Mouse (Mus musculus) midbrain, embryonic 15.5 days (tissue): Measurements from ENCODE around the gene Kiss1r. TPM values are rescaled to one million over a fixed set of nuclear protein-coding genes. Genes with fewer than 3 reads are reported as not detected.

Experiments
- ATAC-seq: fragments of 200-750 bp; cut with Nextera tagmentation; replicated peaks from 2 replicates; pipeline ENCODE4 v1.8.0; 2017; ENCODE audit warnings: moderate TSS enrichment
- H3K27ac ChIP-seq: fragments of 300-500 bp; sonication (generic); 2 replicates; pipeline ENCODE4 v1.5.1; 2015; ENCODE audit warnings: mild to moderate bottlenecking, inconsistent platforms
- H3K27me3 ChIP-seq: fragments of 300-500 bp; sonication (generic); replicated peaks from 2 replicates; pipeline ENCODE4 v1.6.1; 2015; ENCODE audit warnings: inconsistent platforms
- H3K36me3 ChIP-seq: fragments of 300-500 bp; sonication (generic); replicated peaks from 2 replicates; pipeline ENCODE4 v1.6.1; 2015; ENCODE audit warnings: inconsistent platforms
- H3K4me1 ChIP-seq: fragments of 300-500 bp; sonication (generic); 2 replicates; pipeline ENCODE4 v1.6.1; 2015; ENCODE audit warnings: inconsistent platforms
- H3K4me2 ChIP-seq: fragments of 300-500 bp; sonication (generic); 2 replicates; pipeline ENCODE4 v1.6.1; 2015; ENCODE audit warnings: inconsistent platforms, mild to moderate bottlenecking, moderate library complexity
- H3K4me3 ChIP-seq: fragments of 300-500 bp; sonication (generic); 2 replicates; pipeline ENCODE4 v1.5.1; 2015; ENCODE audit warnings: mild to moderate bottlenecking, inconsistent platforms
- H3K9ac ChIP-seq: fragments of 300-500 bp; sonication (generic); 2 replicates; pipeline ENCODE4 v1.6.1; 2015; ENCODE audit warnings: mild to moderate bottlenecking, inconsistent platforms
- H3K9me3 ChIP-seq: fragments of 300-500 bp; sonication (generic); 2 replicates; pipeline ENCODE4 v1.6.1; 2016; ENCODE audit warnings: inconsistent platforms
- WGBS: fragments of 180-500 bp; shearing (Covaris S2); methylation state at CpG from one replicate; pipeline ENCODE4 v1.1.7; 2015; ENCODE audit warnings: mixed read lengths; 5-methylcytosine and 5-hydroxymethylcytosine counted together
- polyA plus RNA-seq: library from polyadenylated mRNA; unstranded; fragments of >200 nt; fragmentation: Nextera tagmentation; extraction: Ambion mirVana; gene quantifications from 2 replicates; pipeline ENCODE4 v1.2.1, GENCODE M21; 2015

Gene Kiss1r
- polyA plus RNA-seq, 1 experiment from 2014 or later, result 3.1 TPM

DNA sequence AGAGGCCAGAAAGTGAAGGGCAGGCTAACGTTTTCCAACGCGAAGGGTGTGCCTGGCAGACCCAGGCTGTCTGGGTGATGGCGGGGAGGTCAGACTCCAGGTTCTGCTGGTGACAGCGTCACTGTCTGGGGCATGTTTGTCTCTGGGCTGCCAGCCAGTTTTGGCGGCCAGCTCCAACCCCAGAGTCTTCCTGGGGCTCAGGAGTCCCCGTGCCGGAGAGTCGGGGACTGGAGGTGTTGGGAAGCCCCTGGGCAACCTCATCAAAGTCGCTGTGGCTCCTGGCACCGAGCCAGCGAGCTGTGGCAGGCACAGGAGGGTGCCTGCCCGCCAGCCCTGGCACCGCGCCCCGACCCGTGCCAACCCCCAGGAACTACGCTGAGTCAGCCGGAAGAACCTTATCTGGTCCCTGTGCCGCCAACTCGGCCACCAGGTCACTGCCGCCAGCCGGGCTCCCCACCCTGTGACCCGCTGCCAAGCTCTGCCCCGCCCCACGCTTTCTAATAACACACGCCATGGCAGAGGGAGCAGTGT, 20.2 kb downstream of the Kiss1r start:
- Histone ChIP-seq H3K4me2 (no peak overlapping the region), H3K9ac (no peak overlapping the region), H3K9me3 (no peaks in the 10 kb centered on the region), H3K27ac (0 out of 2 replicates have a peak overlapping the region, but pooled peaks have one; percentile 12), H3K27me3 (no peaks in the 10 kb centered on the region), H3K36me3 (no peaks in the 10 kb centered on the region; the same call in 1 of the 2 replicates), H3K4me1 (peaks cover 34% of the 10 kb centered on the region), H3K4me3 (no peak overlapping the region)
- WGBS, result 60% methylated on average over 27 of the region's 27 CpGs
- ATAC-seq, result no peak

DNA sequence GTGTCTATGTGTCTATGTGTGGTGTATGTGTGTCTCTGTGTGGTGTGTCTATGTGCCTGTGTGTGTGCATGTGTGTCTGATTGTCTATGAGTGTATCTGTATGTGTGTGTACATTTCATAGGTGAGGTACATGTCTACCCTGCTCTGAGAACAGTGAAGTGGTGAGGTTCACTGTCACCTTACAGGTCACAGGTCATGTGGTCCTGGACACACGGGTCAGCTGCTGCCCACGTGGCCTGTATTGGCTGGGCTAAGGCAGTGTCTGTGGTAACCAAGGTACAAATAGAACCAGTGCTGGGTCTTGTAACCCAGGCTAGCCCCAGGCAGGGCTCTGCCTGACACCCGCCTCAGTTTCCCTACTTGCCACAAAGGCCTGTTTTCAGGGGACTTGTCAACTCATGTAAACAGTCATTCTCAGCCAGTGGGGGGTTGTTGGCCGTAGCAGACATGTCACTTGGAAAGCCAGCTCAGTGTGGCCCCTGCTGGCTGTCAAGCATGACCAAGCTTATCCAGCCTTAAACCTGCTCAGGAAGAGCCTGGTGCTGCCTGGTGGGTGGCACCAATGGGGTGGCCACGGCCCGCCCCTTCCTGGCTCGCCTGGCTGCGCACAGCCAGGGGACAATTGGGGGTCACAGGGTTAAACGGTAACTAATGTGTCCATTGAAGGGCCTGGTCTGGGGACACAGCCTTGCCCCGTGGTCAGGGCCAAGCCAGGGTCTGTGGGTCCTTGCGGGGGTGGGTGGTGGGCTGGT, 21.2 kb downstream of the Kiss1r start:
- peaks cover 26% of the 10 kb centered on the region for H3K4me1 ChIP-seq
- no peak overlapping the region for H3K4me2 ChIP-seq
- H3K9ac ChIP-seq, result no peak overlapping the region
- H3K36me3 ChIP-seq, result no peaks in the 10 kb centered on the region; the same call in 1 of the 2 replicates
- 49% methylated on average over 11 of the region's 11 CpGs for WGBS
- ATAC-seq, result no peak
- H3K27me3 ChIP-seq, result no peaks in the 10 kb centered on the region
- no peak overlapping the region for H3K4me3 ChIP-seq
- no peaks in the 10 kb centered on the region for H3K9me3 ChIP-seq
- no peak overlapping the region for H3K27ac ChIP-seq

DNA sequence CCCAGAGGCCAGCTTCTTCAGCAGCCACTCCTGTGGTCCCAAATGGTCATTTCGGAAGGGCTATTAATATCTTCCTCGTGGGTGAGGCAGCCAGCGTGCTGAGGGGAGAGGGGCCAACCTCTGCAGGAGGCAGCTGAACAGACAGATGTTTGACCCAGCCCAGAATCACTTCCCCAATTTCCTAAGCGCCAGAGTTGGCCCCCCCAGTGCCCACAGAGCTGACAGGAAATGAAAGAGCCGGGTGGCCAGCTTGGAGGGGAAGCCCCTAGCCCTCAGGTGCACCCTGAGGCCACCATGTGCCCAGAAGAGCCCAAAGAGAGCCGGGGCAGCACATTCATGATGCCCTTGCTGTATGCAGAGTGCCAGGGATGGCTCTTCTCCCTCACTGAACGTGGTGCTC, 24.0 kb downstream of the Kiss1r start:
- WGBS, result 75% methylated on average over 7 of the region's 7 CpGs
- Histone ChIP-seq H3K9ac (no peak overlapping the region), H3K36me3 (no peaks in the 10 kb centered on the region), H3K4me2 (no peak overlapping the region), H3K4me3 (no peak overlapping the region), H3K27ac (no peak overlapping the region), H3K27me3 (no peaks in the 10 kb centered on the region), H3K4me1 (peaks cover 16% of the 10 kb centered on the region), H3K9me3 (no peaks in the 10 kb centered on the region)
- ATAC-seq, result no peak

DNA sequence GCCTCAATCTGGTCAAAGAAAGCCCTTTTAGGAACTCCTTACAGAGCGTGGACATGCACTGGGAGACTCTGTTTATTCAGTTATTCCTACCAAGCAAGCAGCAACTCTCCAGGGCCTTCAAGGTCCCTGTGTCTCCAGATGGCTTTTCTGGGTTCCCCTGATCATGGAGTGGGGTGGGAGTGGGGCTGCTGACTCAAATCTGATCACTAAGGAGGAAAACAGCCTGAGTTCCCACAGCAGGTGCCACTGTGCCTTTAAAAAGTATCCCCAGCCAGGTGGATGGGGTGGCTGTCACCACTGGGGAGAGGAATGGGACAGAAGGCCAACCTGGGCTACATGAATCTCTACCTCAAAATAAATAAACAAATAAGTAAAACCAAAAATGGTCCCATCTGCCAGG, 26.2 kb downstream of the Kiss1r start:
- 85% methylated on average over 1 of the region's 1 CpGs for WGBS
- H3K9ac ChIP-seq, result no peak overlapping the region

DNA sequence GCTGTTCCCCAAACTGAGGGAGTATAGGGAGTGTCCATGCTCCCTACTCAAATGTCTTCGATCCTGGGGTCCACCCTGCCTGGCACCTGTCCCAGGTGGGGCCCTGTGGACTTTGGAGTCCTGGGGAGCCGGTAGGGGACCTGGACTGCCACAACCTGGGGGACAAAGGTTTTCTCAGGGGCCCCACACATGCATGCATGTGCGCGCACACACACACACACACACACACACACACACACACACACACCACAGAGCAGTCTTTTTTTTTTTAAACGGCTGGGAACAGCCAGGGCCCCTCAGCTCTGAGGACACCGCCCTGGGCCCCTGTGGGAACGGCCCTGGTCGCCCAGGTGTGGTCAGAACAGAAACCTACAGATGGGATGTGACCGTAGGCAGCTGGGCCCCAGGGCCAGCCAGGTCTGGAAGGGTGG, 26.7 kb downstream of the Kiss1r start:
- Histone ChIP-seq H3K4me1 (peaks cover 10% of the 10 kb centered on the region), H3K9me3 (no peaks in the 10 kb centered on the region), H3K27ac (no peak overlapping the region), H3K36me3 (no peaks in the 10 kb centered on the region), H3K4me3 (no peak overlapping the region), H3K4me2 (no peak overlapping the region), H3K27me3 (no peaks in the 10 kb centered on the region), H3K9ac (no peak overlapping the region)
- 75% methylated on average over 9 of the region's 9 CpGs for WGBS
- no peak for ATAC-seq

More for the DNA sequence above, 26.2 kb downstream of the Kiss1r start:
- Histone ChIP-seq H3K4me2 (no peak overlapping the region), H3K4me1 (peaks cover 10% of the 10 kb centered on the region), H3K36me3 (no peaks in the 10 kb centered on the region), H3K9me3 (no peaks in the 10 kb centered on the region), H3K4me3 (no peak overlapping the region), H3K27me3 (no peaks in the 10 kb centered on the region), H3K27ac (no peak overlapping the region)
- no peak for ATAC-seq

DNA sequence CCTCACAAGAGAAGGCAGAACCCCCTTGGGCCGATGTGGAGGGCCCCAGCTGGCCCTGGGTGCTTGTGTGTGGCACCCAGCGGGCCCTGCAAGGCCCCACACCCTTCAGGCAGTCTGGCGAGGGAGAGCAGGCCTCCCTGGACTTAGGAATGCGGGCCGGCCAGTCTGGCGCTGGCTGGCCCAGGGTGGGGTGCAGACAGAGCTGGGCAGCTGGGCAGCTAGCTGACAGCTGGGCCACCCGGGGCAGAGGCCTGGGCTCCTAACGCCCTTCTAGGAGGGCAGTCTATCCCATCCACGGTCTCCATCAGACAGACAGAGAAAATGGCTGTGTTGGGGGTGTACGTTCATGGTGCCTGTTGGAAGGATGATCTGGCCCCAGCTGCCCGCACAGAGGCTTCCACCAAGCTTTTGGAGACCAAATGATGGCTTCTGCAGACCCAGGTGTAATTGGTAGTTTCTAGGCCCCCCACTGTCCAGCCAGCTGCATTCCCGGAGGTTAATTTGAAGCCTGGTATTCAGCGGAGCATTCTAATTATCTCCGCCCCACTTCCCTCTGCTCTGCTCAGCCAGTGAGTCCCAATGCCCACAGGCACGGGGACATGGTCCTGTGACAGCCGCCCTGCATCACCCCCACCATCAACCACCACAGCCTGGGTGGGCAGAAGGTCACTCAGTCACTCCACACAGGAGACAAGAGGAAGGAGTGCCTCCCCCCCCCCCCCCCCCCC, 28.9 kb downstream of the Kiss1r start:
- H3K9me3 ChIP-seq, result no peaks in the 10 kb centered on the region
- ATAC-seq, result no peak
- no peaks in the 10 kb centered on the region for H3K27me3 ChIP-seq
- no peak overlapping the region for H3K27ac ChIP-seq
- WGBS, result 24% methylated on average over 16 of the region's 16 CpGs
- peaks cover 10% of the 10 kb centered on the region for H3K4me1 ChIP-seq
- H3K4me2 ChIP-seq, result no peak overlapping the region
- H3K9ac ChIP-seq, result no peak overlapping the region
- H3K36me3 ChIP-seq, result no peaks in the 10 kb centered on the region; the same call in 1 of the 2 replicates
- H3K4me3 ChIP-seq, result no peak overlapping the region

DNA sequence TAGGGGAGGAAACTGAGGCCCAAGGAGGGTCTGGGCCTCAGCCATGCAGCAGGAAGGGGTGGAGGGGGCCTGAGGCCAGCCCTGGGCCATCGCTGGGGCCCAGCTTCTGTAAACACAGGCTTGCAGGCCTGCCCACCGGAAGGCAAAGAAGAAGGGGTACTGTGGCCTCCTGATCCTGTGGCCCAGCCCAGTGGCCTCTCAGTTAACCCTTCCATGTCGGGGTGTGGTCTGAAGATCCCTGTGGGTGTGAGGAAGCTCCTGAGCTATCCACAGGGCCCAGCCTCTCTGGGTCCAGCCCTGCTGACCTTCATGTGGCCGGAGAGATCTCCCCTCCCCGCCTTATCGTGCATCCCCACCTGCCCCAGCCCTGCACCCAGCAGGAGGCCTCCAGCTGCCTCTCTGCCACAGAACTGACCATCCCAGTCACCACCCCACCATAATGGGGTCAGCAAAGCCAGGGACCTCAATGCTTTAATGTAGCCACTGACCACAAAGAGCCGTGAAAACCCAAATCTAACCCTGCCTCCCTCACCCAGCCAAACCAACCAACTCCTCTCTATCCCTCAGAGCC, 30.1 kb downstream of the Kiss1r start:
- WGBS, result 35% methylated on average over 7 of the region's 7 CpGs

DNA sequence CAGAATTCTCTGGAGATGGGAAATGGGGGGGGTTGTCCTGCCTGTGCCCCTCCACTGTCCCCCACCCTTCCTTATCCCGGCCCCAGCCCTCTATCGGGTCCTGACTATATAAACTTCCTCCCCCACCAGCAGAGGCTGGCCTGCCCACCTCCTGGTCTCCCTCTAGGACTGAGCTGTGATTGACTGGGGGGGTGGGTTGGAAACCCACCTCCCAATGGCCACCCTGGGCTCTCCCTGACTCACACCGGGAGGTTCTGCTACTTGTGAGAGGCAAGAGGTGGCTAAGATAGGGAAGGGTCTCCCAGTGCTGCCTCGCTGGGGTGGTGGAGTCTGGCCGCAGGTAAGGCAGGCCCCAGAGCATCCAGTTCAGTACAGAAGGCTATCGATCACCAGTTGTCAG, 30.7 kb downstream of the Kiss1r start:
- Histone ChIP-seq H3K36me3 (peaks cover 8% of the 10 kb centered on the region; the same call in 1 of the 2 replicates), H3K4me2 (no peak overlapping the region), H3K4me1 (peaks cover 10% of the 10 kb centered on the region), H3K9ac (no peak overlapping the region), H3K9me3 (no peaks in the 10 kb centered on the region), H3K4me3 (no peak overlapping the region), H3K27ac (no peak overlapping the region), H3K27me3 (no peaks in the 10 kb centered on the region)
- WGBS, result 81% methylated on average over 6 of the region's 6 CpGs
- no peak for ATAC-seq

More for the DNA sequence above, 30.1 kb downstream of the Kiss1r start:
- H3K4me3 ChIP-seq, result no peak overlapping the region
- no peak for ATAC-seq
- H3K27ac ChIP-seq, result no peak overlapping the region
- no peaks in the 10 kb centered on the region for H3K27me3 ChIP-seq
- no peak overlapping the region for H3K9ac ChIP-seq
- no peak overlapping the region for H3K4me2 ChIP-seq
- H3K4me1 ChIP-seq, result peaks cover 10% of the 10 kb centered on the region
- no peaks in the 10 kb centered on the region for H3K9me3 ChIP-seq
- H3K36me3 ChIP-seq, result peaks cover 8% of the 10 kb centered on the region; the same call in 1 of the 2 replicates

DNA sequence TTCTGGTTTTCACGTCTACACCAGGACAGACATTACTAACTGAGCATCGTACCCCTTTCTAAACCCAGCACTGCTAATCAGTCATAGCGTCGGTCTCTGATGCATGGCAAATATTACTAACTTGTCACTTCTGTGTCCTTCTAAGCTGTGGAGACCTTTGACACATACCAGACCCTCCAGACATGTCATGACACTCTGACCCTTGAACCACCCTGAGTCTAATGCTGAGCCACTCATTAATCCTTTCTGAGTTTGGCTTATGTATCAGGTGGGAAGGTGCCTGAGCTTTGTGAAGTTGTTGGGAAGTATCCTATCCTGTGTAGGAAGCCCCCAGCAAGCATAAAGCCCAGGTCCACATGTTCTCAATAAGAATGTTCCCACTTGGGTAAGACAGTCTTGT, 33.1 kb downstream of the Kiss1r start:
- H3K9ac ChIP-seq, result no peak overlapping the region
- ATAC-seq, result no peak
- H3K27ac ChIP-seq, result no peak overlapping the region
- peaks cover 10% of the 10 kb centered on the region for H3K4me1 ChIP-seq
- H3K27me3 ChIP-seq, result no peaks in the 10 kb centered on the region
- H3K9me3 ChIP-seq, result no peaks in the 10 kb centered on the region
- H3K4me2 ChIP-seq, result no peak overlapping the region
- no peak overlapping the region for H3K4me3 ChIP-seq
- WGBS, result 93% methylated on average over 4 of the region's 4 CpGs
- peaks cover 17% of the 10 kb centered on the region; the same call in 1 of the 2 replicates for H3K36me3 ChIP-seq

DNA sequence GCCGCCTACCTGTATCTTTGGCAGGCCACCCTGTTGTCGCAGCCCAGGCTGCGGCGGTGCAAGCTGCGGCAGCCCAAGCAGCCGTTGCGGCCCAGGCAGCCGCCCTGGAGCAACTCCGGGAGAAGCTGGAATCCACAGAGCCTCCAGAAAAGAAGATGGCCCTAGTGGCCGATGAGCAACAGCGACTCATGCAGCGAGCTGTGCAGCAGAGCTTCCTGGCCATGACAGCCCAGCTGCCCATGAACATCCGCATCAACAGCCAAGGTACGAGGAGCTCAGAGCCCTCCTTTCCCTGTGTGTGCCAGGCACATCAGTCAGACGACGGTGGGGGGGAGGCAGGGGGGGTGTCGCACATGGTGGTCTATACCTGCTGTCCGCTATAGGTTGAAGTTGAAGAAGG, 33.9 kb downstream of the Kiss1r start:
- Histone ChIP-seq H3K9ac (no peak overlapping the region), H3K27ac (no peak overlapping the region), H3K36me3 (peaks cover 17% of the 10 kb centered on the region; the same call in 1 of the 2 replicates), H3K4me1 (peaks cover 7% of the 10 kb centered on the region), H3K27me3 (no peaks in the 10 kb centered on the region), H3K4me3 (no peak overlapping the region), H3K9me3 (no peaks in the 10 kb centered on the region), H3K4me2 (no peak overlapping the region)
- 79% methylated on average over 18 of the region's 18 CpGs for WGBS
- no peak for ATAC-seq

DNA sequence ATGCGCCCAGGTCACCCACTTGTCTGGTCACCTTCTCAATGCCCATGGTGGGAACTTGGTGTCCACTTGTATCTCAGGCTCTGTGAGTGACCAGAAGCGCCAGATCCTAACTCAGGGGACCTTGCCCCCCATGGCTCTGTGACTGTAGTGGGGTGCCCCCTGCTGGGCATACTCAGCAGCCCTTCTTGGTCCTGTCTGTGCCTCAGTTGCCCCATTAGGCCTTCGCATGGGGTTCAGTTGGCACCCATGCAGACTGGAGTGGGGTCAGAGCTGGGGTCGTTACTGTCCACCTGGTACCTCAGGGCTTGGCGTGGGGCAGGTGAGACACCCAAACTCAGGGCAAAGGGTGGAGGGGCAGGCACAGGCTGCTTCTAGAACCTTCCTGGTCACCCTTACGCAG, 37.2 kb downstream of the Kiss1r start:
- H3K4me2 ChIP-seq, result no peak overlapping the region
- no peak overlapping the region for H3K4me3 ChIP-seq
- WGBS, result 90% methylated on average over 6 of the region's 6 CpGs
- H3K27me3 ChIP-seq, result no peaks in the 10 kb centered on the region
- H3K9ac ChIP-seq, result no peak overlapping the region
- H3K36me3 ChIP-seq, result peaks cover 17% of the 10 kb centered on the region; the same call in 1 of the 2 replicates
- H3K27ac ChIP-seq, result no peak overlapping the region
- H3K4me1 ChIP-seq, result no peaks in the 10 kb centered on the region
- H3K9me3 ChIP-seq, result no peaks in the 10 kb centered on the region
- no peak for ATAC-seq

DNA sequence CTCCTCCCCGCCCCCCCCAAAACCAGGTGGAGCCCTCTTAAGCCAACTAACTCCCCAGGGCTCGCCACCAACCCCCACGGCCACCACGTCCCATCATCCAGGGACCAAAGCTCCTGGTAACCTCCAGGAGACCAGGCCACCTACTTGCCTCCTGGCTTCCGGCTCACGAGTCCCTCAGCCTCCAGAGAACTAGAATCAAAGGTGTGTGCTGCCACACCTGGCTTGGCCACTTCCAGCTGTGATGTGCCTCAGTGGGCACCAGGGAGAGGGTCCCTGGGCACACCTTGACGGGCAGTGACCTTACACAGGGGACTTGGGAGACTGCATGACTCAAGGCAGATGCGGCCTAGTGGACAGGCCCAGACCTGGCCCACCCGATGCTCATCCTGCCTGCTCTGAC, 38.9 kb downstream of the Kiss1r start:
- 76% methylated on average over 9 of the region's 9 CpGs for WGBS
- Histone ChIP-seq H3K9ac (no peak overlapping the region), H3K9me3 (no peaks in the 10 kb centered on the region), H3K36me3 (peaks cover 17% of the 10 kb centered on the region; the same call in 1 of the 2 replicates), H3K27ac (no peak overlapping the region), H3K4me3 (no peak overlapping the region), H3K27me3 (no peaks in the 10 kb centered on the region), H3K4me2 (no peak overlapping the region), H3K4me1 (peaks cover 3% of the 10 kb centered on the region)
- ATAC-seq, result no peak
